Mouse (Mus musculus): ENCODE measurements around the gene Fxyd3. TPM values are rescaled to one million over a fixed set of nuclear protein-coding genes. Genes with fewer than 3 reads are reported as not detected.

Gene Fxyd3
- polyA plus RNA-seq, 1 experiment from 2014 or later, result 2.6 TPM

DNA sequence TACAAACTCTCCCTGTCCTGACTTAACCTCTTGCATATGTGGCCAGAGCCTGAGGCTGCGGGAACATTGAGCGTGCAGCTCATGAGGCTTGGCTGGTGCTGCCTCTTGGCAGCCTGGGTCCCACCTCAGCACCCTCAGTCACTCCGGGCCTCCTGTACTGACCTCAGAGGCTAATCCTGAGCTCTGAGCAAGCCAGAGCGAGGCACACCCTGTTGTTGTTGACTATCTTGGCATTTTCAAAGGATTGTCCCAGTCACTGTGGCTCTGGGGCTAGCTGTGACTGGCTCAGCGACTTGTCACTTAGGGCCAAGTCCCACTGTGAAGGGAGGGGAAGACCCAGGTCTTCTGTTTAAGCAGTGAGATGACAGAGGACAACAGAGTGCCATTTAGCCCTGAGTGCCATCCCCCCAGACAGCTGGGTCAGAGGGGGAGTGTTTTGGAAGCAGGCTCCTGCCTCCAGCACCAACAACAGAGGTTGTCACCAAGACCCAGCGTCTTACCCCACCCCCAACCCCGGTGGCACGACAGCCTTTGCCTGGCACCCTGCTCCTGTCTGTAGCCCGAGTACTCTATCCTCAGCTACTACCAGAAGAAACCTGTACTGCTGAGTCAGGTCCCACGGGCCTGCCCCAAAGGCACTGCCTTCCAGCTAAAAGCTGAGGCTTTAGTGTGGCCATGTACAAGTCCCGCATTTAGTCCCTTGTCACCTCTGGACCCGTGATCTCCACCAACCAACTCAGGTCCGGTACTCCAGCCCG is 6.5 kb upstream of the Fxyd3 start:
- no peak for ATAC-seq (replicated peaks; ENCODE audit: insufficient number of reproducible peaks, insufficient read depth, low FRiP score, low read depth)
- no peak overlapping the region for H3K4me2 ChIP-seq
- H3K4me3 ChIP-seq, result no peak overlapping the region
- H3K27ac ChIP-seq, result no peak overlapping the region
- WGBS, result 72% methylated on average over 14 of the region's 14 CpGs
- H3K27me3 ChIP-seq, result no peaks in the 10 kb centered on the region; the same call in 1 of the 2 replicates
- H3K36me3 ChIP-seq, result no peaks in the 10 kb centered on the region
- H3K9ac ChIP-seq, result no peak overlapping the region
- no peaks in the 10 kb centered on the region for H3K9me3 ChIP-seq (replicated peaks)
- H3K4me1 ChIP-seq (replicated peaks), result peaks cover 7% of the 10 kb centered on the region; the same call in 1 of the 2 replicates

DNA sequence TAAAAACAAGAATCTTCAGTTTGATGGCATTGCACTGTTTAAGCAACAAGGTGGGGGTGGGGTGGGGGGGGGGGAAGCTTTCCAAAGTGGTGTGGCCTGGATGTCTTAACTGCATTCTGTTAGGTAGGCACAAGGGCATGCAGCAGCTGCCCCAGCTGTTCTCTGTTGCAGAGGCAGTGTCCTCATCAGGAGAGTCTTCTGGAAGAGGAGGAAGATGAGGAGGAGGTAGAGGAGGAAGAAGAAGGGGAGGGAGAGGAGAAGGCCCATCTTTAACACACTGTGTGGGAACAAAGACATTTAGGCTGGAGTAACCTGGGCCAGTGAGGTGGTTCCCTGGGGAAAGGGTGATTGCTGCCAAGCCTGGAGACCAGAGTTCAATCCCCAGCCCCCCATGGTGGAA is 5.6 kb upstream of the Fxyd3 start:
- ATAC-seq (replicated peaks; ENCODE audit: insufficient number of reproducible peaks, insufficient read depth, low FRiP score, low read depth), result no peak
- no peak overlapping the region for H3K27ac ChIP-seq
- 0 out of 2 replicates have a peak, but pooled peaks cover 4% of the 10 kb centered on the region for H3K4me1 ChIP-seq (replicated peaks)
- no peaks in the 10 kb centered on the region for H3K36me3 ChIP-seq
- H3K4me2 ChIP-seq, result no peak overlapping the region
- H3K9me3 ChIP-seq (replicated peaks), result no peaks in the 10 kb centered on the region
- H3K9ac ChIP-seq, result no peak overlapping the region
- no peaks in the 10 kb centered on the region; the same call in 1 of the 2 replicates for H3K27me3 ChIP-seq
- no peak overlapping the region for H3K4me3 ChIP-seq

DNA sequence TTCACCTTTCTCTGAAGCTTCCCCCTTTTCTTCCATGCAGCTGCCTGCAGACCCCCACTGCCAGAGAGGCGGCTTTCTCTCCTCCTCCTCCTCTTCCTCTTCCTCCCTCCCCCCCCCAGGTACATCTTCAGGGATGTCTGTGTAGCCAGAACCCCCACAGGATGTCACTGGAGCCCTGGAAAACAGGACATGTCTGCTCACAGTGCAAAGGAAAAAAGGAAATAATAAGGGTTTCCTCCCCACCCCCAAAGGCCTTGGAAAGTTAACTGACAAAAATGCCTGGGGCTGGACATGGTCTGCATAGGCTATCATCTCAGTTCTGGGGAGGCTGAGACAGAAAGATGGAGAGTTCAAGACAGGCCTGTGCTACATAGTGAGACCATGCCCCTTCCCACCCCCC is 4.6 kb upstream of the Fxyd3 start:
- ATAC-seq (replicated peaks; ENCODE audit: insufficient number of reproducible peaks, insufficient read depth, low FRiP score, low read depth), result no peak
- Histone ChIP-seq H3K9me3 (replicated peaks) (no peaks in the 10 kb centered on the region), H3K9ac (no peak overlapping the region), H3K4me2 (no peak overlapping the region), H3K36me3 (no peaks in the 10 kb centered on the region), H3K27me3 (no peaks in the 10 kb centered on the region; the same call in 1 of the 2 replicates), H3K27ac (no peak overlapping the region), H3K4me1 (replicated peaks) (0 out of 2 replicates have a peak, but pooled peaks cover 4% of the 10 kb centered on the region), H3K4me3 (no peak overlapping the region)
- 39% methylated on average over 1 of the region's 1 CpGs for WGBS

DNA sequence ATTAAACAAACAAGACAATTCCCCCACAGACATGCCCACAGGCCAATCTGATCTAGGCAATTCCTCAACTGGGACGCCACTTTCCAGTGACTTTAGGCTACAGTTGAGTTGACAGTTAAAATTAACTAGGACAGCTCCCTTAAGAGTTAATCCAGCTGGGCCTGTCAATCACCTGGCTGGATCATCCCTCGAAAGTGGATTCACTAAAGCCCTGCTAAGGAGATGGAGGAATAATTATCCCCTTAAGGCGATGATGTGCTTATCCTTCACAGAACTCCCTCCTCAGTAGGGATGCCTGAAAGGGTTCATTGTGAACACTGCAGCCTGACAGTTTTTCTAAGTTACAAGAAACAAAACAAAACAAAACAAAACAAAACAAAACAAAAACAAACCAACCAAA is 4.1 kb upstream of the Fxyd3 start:
- H3K9me3 ChIP-seq (replicated peaks), result no peaks in the 10 kb centered on the region
- 0 out of 2 replicates have a peak, but pooled peaks cover 4% of the 10 kb centered on the region for H3K4me1 ChIP-seq (replicated peaks)
- H3K27ac ChIP-seq, result no peak overlapping the region
- H3K27me3 ChIP-seq, result no peaks in the 10 kb centered on the region; the same call in 1 of the 2 replicates
- H3K4me3 ChIP-seq, result no peak overlapping the region
- H3K4me2 ChIP-seq, result no peak overlapping the region
- H3K36me3 ChIP-seq, result no peaks in the 10 kb centered on the region
- ATAC-seq (replicated peaks; ENCODE audit: insufficient number of reproducible peaks, insufficient read depth, low FRiP score, low read depth), result no peak
- 58% methylated on average over 3 of the region's 3 CpGs for WGBS
- no peak overlapping the region for H3K9ac ChIP-seq

DNA sequence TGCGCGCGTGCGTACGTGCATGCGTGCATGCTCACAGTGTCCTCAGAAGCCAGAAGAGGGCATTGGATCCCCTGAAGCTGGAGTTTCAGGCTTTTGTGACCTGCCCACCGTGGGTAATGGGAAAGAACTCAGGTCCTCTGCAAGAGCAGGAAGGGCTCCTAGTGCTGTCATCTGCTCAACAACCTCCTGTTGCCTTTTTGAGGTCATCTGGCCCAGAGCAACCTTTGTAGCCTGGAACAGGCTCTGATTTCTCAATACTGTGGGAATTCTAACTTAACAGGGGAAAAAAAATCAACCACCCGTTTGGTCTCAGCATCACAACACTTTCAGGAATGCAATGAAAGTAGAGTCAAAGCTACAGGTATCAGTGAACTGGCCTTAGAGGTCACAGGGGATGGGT is 3.2 kb upstream of the Fxyd3 start:
- H3K36me3 ChIP-seq, result no peaks in the 10 kb centered on the region
- WGBS, result 82% methylated on average over 8 of the region's 8 CpGs
- H3K4me3 ChIP-seq, result no peak overlapping the region
- no peak overlapping the region for H3K4me2 ChIP-seq
- H3K27me3 ChIP-seq, result no peaks in the 10 kb centered on the region; the same call in 1 of the 2 replicates
- no peak for ATAC-seq (replicated peaks; ENCODE audit: insufficient number of reproducible peaks, insufficient read depth, low FRiP score, low read depth)
- no peaks in the 10 kb centered on the region for H3K9me3 ChIP-seq (replicated peaks)
- no peaks in the 10 kb centered on the region for H3K4me1 ChIP-seq (replicated peaks)
- no peak overlapping the region for H3K27ac ChIP-seq
- no peak overlapping the region for H3K9ac ChIP-seq

DNA sequence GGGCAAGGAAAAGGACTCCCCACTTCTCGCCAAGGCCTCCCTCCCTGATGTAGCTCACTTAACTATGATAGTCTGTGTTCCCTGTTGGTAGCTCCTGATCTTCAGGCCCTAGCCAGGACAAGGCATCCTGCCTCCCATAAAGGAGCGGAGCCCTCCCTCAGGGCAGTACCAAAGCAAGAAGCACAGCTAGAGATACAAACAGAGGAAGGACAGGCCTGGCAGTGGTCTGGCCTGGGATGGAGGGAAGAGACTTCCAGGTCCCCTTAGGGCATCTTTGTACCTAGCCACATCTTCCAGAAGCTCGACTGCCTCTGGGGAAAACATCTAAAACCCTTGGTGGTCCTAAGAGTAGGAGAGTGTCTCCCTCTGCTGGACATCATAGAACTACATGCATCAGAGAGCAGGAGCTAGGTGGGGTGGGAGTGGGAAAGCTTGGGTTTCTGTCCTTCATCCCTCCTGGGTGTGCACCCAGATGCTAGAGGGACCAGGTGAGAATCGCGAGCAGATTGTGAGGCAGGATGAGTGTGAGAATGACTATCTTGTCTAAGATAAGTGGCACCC is 1.5 kb upstream of the Fxyd3 start:
- WGBS, result 34% methylated on average over 5 of the region's 5 CpGs
- H3K27ac ChIP-seq, result no peak overlapping the region
- no peaks in the 10 kb centered on the region; the same call in 1 of the 2 replicates for H3K27me3 ChIP-seq
- ATAC-seq (replicated peaks; ENCODE audit: insufficient number of reproducible peaks, insufficient read depth, low FRiP score, low read depth), result no peak
- H3K9me3 ChIP-seq (replicated peaks), result no peaks in the 10 kb centered on the region
- H3K9ac ChIP-seq, result no peak overlapping the region
- H3K4me2 ChIP-seq, result no peak overlapping the region
- H3K4me3 ChIP-seq, result no peak overlapping the region
- no peaks in the 10 kb centered on the region for H3K36me3 ChIP-seq
- H3K4me1 ChIP-seq (replicated peaks), result no peaks in the 10 kb centered on the region

DNA sequence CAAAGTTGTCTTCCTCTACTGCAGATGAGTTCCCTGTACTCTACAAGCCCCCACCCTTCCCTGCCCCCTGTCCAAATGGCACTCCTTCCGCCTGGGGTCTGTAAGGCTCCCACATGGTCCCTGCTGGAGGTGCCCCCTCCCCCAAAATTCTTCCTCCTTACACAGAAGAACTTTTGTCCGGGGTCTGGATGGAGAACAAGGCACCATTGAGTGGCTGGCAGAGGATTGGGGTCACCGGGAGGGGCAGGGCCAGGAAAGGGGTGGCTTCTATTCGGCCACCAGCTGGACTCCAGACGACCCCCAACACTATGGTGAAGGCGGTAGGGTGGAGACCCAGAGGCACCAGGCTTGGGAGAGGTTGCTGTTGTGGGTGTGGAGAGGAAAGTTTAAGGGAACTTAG is 966 bp upstream of the Fxyd3 start:
- no peaks in the 10 kb centered on the region; the same call in 1 of the 2 replicates for H3K27me3 ChIP-seq
- H3K9ac ChIP-seq, result no peak overlapping the region
- no peak overlapping the region for H3K27ac ChIP-seq
- WGBS, result 57% methylated on average over 6 of the region's 6 CpGs
- H3K4me2 ChIP-seq, result no peak overlapping the region
- H3K9me3 ChIP-seq (replicated peaks), result no peaks in the 10 kb centered on the region
- no peaks in the 10 kb centered on the region for H3K4me1 ChIP-seq (replicated peaks)
- H3K36me3 ChIP-seq, result no peaks in the 10 kb centered on the region
- ATAC-seq (replicated peaks; ENCODE audit: insufficient number of reproducible peaks, insufficient read depth, low FRiP score, low read depth), result no peak
- H3K4me3 ChIP-seq, result no peak overlapping the region

DNA sequence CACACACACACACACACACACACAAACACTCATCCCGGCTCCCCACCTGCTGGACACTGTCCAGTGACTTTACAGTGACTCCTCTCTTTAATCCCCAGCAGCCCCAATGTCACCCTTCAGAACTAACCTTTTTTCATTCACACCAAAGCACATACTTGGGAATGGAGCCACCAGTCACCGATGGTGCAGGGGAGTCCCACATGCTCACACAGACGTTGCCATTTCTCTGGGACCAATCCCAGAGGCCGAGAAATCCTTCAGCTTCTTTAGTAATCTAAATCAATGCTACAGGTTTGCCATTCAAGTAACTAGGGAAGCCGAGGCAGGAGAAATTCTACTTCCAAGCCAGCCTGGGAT is 1.8 kb downstream of the Fxyd3 start:
- WGBS, result 63% methylated on average over 5 of the region's 5 CpGs
- Histone ChIP-seq H3K4me1 (replicated peaks) (peaks cover 2% of the 10 kb centered on the region; the same call in 1 of the 2 replicates), H3K9me3 (replicated peaks) (no peaks in the 10 kb centered on the region), H3K27ac (no peak overlapping the region), H3K36me3 (no peaks in the 10 kb centered on the region), H3K4me2 (no peak overlapping the region), H3K4me3 (no peak overlapping the region), H3K9ac (no peak overlapping the region), H3K27me3 (no peaks in the 10 kb centered on the region)
- ATAC-seq (replicated peaks; ENCODE audit: insufficient number of reproducible peaks, insufficient read depth, low FRiP score, low read depth), result no peak

DNA sequence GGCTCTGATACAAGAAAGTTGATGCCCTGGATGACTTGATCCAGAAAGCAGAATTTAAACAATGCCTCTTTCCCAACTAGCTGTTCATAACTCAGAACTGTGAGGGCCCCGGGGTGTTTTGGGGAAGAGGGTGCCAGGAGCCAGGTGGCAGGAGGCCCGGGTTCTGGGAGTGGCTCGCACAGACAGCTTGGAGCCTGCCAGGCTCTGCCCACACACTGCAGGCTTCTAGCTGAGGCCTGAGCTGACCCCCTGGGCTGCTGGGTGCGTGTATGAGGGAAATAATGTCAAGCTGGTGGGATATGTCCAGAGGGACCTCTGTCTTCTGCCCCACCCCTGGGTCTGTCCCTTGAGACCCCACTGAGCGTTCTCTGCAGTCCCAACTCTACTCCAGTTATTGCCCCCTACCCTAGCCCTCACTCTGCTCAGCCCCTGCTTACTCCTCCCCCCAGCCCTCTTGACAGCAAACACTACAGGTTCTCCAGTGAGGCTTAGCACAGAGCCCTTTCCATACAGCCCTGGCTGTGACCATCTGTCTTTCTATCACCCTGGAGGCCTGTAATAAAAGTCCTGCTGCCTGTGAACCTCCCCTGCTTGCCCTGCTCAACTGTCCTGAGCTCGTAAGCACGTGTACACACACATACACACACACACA is 2.3 kb downstream of the Fxyd3 start:
- no peak overlapping the region for H3K4me3 ChIP-seq

DNA sequence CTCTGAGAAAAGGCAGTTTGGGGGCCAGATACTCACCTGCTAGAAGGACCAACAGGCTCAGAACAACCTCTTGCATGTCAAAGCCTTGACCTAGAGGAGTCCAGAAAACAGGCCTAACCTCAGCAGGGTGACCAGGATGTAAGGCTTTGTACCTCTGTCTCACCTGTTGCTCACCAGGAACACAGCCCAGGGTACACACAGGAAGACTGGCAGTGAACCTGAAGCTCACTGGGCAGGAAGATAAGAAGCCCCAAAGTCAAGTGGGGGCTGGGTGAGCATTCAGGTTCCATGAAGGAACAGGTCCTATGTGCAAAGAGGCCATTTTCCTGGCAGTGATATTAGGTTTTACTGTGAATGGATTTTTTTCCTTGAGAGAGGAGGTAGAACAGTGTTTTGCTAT is 3.0 kb downstream of the Fxyd3 start:
- Histone ChIP-seq H3K4me2 (no peak overlapping the region), H3K27ac (no peak overlapping the region), H3K4me3 (no peak overlapping the region), H3K4me1 (replicated peaks) (peaks cover 2% of the 10 kb centered on the region; the same call in 1 of the 2 replicates), H3K27me3 (no peaks in the 10 kb centered on the region), H3K36me3 (no peaks in the 10 kb centered on the region), H3K9me3 (replicated peaks) (no peaks in the 10 kb centered on the region), H3K9ac (no peak overlapping the region)
- ATAC-seq (replicated peaks; ENCODE audit: insufficient number of reproducible peaks, insufficient read depth, low FRiP score, low read depth), result no peak

More for the DNA sequence above, 2.3 kb downstream of the Fxyd3 start:
- no peaks in the 10 kb centered on the region for H3K36me3 ChIP-seq
- H3K4me1 ChIP-seq (replicated peaks), result peaks cover 2% of the 10 kb centered on the region; the same call in 1 of the 2 replicates
- no peak overlapping the region for H3K9ac ChIP-seq
- 56% methylated on average over 7 of the region's 7 CpGs for WGBS
- H3K27me3 ChIP-seq, result no peaks in the 10 kb centered on the region
- no peak overlapping the region for H3K4me2 ChIP-seq
- no peak overlapping the region for H3K27ac ChIP-seq
- H3K9me3 ChIP-seq (replicated peaks), result no peaks in the 10 kb centered on the region
- ATAC-seq (replicated peaks; ENCODE audit: insufficient number of reproducible peaks, insufficient read depth, low FRiP score, low read depth), result no peak

DNA sequence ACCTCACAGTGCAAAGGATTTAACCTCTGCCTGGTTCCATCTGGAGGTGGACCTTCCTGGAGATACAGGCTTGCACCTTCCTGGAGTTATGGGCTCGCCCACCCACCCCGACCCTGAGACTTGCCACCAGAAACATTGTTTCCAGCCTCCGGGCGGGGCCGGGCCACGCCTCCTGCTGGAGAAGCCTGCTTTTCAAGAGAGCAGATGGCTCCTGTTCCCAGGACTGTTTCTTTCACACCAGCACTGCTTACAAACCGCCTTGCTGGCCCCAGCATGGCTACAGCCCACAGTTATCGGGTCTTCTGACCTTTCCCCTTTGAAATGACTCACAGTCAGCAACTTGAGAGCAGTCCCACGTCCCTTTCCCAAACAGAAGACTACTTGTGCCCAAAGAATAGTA is 4.2 kb downstream of the Fxyd3 start:
- Histone ChIP-seq H3K27me3 (no peaks in the 10 kb centered on the region), H3K9ac (no peak overlapping the region), H3K9me3 (replicated peaks) (no peaks in the 10 kb centered on the region), H3K36me3 (no peaks in the 10 kb centered on the region), H3K4me3 (no peak overlapping the region), H3K27ac (no peak overlapping the region), H3K4me2 (no peak overlapping the region), H3K4me1 (replicated peaks) (peaks cover 10% of the 10 kb centered on the region; the same call in 1 of the 2 replicates)
- 57% methylated on average over 9 of the region's 9 CpGs for WGBS
- ATAC-seq (replicated peaks; ENCODE audit: insufficient number of reproducible peaks, insufficient read depth, low FRiP score, low read depth), result no peak

Measured in heart, embryonic 15.5 days (tissue).